Mouse (Mus musculus) intestine, embryonic 15.5 days (tissue): Measurements from ENCODE around the gene Cadm3. TPM values are rescaled to one million over a fixed set of nuclear protein-coding genes. Genes with fewer than 3 reads are reported as not detected.

Source experiments
- ATAC-seq: fragments of 200-750 bp; cut with Nextera tagmentation; 2 replicates; pipeline ENCODE4 v1.8.0; 2017; ENCODE audit warnings: moderate TSS enrichment, moderate library complexity
- H3K27ac ChIP-seq: fragments of 300-500 bp; sonication (generic); 2 replicates; pipeline ENCODE4 v1.5.1; 2015; ENCODE audit warnings: mild to moderate bottlenecking, inconsistent platforms
- H3K27me3 ChIP-seq: fragments of 300-500 bp; sonication (generic); replicated peaks from 2 replicates; pipeline ENCODE4 v1.6.1; 2015; ENCODE audit warnings: inconsistent platforms
- H3K36me3 ChIP-seq: fragments of 300-500 bp; sonication (generic); 2 replicates; pipeline ENCODE4 v1.6.1; 2015; ENCODE audit warnings: inconsistent platforms
- H3K4me1 ChIP-seq: fragments of 300-500 bp; sonication (generic); replicated peaks from 2 replicates; pipeline ENCODE4 v1.6.1; 2015; ENCODE audit warnings: inconsistent platforms
- H3K4me2 ChIP-seq: fragments of 300-500 bp; sonication (generic); replicated peaks from 2 replicates; pipeline ENCODE4 v1.6.1; 2015; ENCODE audit warnings: mild to moderate bottlenecking, inconsistent platforms
- H3K4me3 ChIP-seq: fragments of 300-500 bp; sonication (generic); replicated peaks from 2 replicates; pipeline ENCODE4 v1.5.1; 2015; ENCODE audit warnings: inconsistent platforms
- H3K9ac ChIP-seq: fragments of 300-500 bp; sonication (generic); 2 replicates; pipeline ENCODE4 v1.6.1; 2015; ENCODE audit warnings: inconsistent platforms
- H3K9me3 ChIP-seq: fragments of 300-500 bp; sonication (generic); 2 replicates; pipeline ENCODE4 v1.6.1; 2016; ENCODE audit warnings: inconsistent platforms
- WGBS: fragments of 180-500 bp; shearing (Covaris S2); methylation state at CpG from one replicate; pipeline ENCODE4 v1.1.7; 2015; 5-methylcytosine and 5-hydroxymethylcytosine counted together
- polyA plus RNA-seq: library from polyadenylated mRNA; unstranded; fragments of >200 nt; fragmentation: Nextera tagmentation; extraction: Ambion mirVana; gene quantifications from 2 replicates; pipeline ENCODE4 v1.2.1, GENCODE M21; 2015

Gene Cadm3
- polyA plus RNA-seq, 1 experiment from 2014 or later = 2.2 TPM

DNA sequence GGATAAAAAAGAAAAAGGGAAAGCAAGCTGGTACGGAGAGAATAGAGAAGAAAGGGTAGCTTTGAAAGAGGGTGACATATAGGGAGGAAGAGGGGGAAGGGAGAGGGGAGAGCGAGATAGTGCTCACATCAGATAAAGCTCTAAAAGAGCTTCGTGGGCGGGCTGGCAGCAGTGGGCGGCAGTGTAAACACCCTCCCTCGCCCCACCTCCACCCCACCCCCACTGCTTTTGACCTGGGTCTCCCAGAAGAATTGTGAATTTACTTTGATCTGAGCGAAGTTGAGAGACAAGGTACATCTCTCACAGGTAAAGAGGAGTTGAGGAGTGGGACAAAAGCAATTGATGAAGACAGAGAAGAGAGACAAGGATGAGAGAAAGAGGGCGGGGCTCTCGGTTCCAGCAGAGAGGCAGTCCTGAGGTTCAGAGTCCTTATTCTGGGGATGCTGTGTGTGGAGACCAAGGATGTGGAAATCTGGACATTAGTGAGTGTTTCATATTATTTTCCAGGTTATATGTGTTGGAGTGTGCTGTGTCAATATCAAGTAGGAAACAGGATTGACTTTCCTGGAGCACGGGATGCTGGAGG lies 17.0 kb downstream of the Cadm3 start, which contains the start of gene Aim2:
Aim2 (plus strand) TSS at position 508 of the 586 bp plus-strand sequence.
- Histone ChIP-seq H3K4me1 (no peaks in the 10 kb centered on the region; the same call in 1 of the 2 replicates), H3K4me2 (peak within 1 kb of the TSS; percentile 55), H3K4me3 (peak within 1 kb of the TSS; percentile 12), H3K27ac (no peak within 1 kb of the TSS), H3K9me3 (no peaks in the 10 kb centered on the region), H3K36me3 (no peaks in the 10 kb centered on the region), H3K27me3 (no peaks in the 10 kb centered on the region), H3K9ac (no peak within 1 kb of the TSS)
- 7% methylated on average over 10 of the region's 10 CpGs for WGBS
- ATAC-seq = peak; percentile 74

GRCm38 (mm10) chr1:173349946-173350345 lies 17.5 kb downstream of the Cadm3 start:
- Histone ChIP-seq H3K27me3 (no peaks in the 10 kb centered on the region), H3K36me3 (no peaks in the 10 kb centered on the region), H3K4me2 (peak overlapping the region; percentile 55), H3K4me3 (peak overlapping the region; percentile 12; the same call in 1 of the 2 replicates), H3K9me3 (no peaks in the 10 kb centered on the region), H3K9ac (no peak overlapping the region), H3K27ac (no peak overlapping the region), H3K4me1 (no peaks in the 10 kb centered on the region; the same call in 1 of the 2 replicates)
- 2% methylated on average over 6 of the region's 6 CpGs for WGBS
- ATAC-seq = peak; percentile 90

DNA sequence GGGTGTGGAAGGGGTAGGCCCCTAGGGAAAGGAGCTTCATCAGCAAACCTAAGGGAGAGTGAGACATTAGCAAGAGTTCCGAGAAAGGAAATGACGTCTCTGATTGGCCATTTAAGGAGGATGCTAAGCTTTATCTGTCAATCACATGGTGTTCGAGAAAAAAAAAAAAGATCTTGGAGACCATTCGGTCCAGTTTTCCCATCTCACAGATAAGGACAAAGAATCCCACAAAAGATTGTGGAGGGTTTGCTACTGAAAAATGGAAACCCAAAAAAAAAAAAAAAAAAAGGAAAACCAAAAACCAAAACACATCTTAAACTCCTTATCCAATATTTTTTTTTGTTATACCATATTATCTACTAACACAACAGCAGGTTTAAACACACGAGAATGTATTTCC lies 18.3 kb downstream of the Cadm3 start:
- H3K36me3 ChIP-seq = no peaks in the 10 kb centered on the region
- no peak overlapping the region for H3K4me2 ChIP-seq
- WGBS = 76% methylated on average over 5 of the region's 5 CpGs
- no peak overlapping the region for H3K9ac ChIP-seq
- no peaks in the 10 kb centered on the region for H3K27me3 ChIP-seq
- no peak overlapping the region for H3K27ac ChIP-seq
- no peak overlapping the region for H3K4me3 ChIP-seq
- ATAC-seq = no peak
- no peaks in the 10 kb centered on the region for H3K9me3 ChIP-seq
- no peaks in the 10 kb centered on the region; the same call in 1 of the 2 replicates for H3K4me1 ChIP-seq

DNA sequence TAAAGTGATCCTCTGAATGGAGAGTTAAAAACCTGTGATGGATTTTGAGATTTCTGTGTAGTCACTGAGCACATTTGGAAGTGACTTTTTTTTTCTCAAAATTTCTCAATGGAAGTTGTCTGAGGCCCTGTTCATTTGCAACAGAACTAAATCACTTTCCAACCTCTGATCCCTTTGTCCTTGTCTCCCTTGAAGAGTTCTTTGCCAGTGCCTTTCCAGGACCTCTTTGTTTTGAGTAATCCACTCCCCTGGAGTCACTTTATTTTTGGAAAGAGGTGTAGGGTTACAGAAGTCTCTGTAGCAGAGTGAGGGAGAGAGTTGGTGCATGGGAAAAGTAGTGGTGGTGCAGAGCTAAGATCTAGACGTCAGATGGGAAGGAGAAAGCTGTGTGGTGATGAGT lies 19.0 kb downstream of the Cadm3 start:
- Histone ChIP-seq H3K27me3 (no peaks in the 10 kb centered on the region), H3K27ac (no peak overlapping the region), H3K36me3 (no peaks in the 10 kb centered on the region), H3K9me3 (no peaks in the 10 kb centered on the region), H3K9ac (no peak overlapping the region), H3K4me1 (no peaks in the 10 kb centered on the region; the same call in 1 of the 2 replicates), H3K4me3 (no peak overlapping the region), H3K4me2 (no peak overlapping the region)
- WGBS = 43% methylated on average over 1 of the region's 1 CpGs
- ATAC-seq = no peak

DNA sequence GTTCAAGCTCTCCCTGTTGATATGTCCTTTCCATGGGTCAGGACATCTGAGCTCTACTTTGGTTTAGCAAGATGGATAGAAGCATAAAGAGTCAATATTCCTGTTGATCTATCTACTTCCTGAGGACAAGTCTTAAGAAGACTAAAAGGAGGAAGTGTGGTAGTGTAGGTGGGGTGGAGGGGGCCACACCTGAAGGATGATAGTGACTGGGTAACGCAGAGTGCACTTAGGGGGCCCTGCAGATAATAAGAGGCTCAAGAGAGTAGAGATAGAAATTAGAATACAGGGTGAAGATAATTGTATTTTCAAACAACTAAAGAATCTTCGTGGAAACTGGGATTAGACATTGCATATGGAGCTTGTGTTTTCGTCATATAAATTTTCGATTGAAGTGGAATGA lies 22.4 kb downstream of the Cadm3 start:
- no peak overlapping the region for H3K27ac ChIP-seq
- no peaks in the 10 kb centered on the region for H3K27me3 ChIP-seq
- no peaks in the 10 kb centered on the region for H3K36me3 ChIP-seq
- no peak for ATAC-seq
- H3K9ac ChIP-seq = no peak overlapping the region
- H3K4me3 ChIP-seq = no peak overlapping the region
- no peak overlapping the region for H3K4me2 ChIP-seq
- 89% methylated on average over 4 of the region's 4 CpGs for WGBS
- H3K9me3 ChIP-seq = no peaks in the 10 kb centered on the region
- H3K4me1 ChIP-seq = no peaks in the 10 kb centered on the region; the same call in 1 of the 2 replicates

- H3K4me1 ChIP-seq = no peaks in the 10 kb centered on the region
- H3K9me3 ChIP-seq = no peaks in the 10 kb centered on the region
- H3K9ac ChIP-seq = no peak overlapping the region
- no peaks in the 10 kb centered on the region for H3K36me3 ChIP-seq
- no peak for ATAC-seq
- WGBS = 63% methylated on average over 3 of the region's 3 CpGs
- H3K4me2 ChIP-seq = no peak overlapping the region
- H3K27me3 ChIP-seq = no peaks in the 10 kb centered on the region
- H3K27ac ChIP-seq = no peak overlapping the region
- H3K4me3 ChIP-seq = no peak overlapping the region
Measured at GRCm38 (mm10) chr1:173343934-173344333, 23.6 kb downstream of the Cadm3 start.

DNA sequence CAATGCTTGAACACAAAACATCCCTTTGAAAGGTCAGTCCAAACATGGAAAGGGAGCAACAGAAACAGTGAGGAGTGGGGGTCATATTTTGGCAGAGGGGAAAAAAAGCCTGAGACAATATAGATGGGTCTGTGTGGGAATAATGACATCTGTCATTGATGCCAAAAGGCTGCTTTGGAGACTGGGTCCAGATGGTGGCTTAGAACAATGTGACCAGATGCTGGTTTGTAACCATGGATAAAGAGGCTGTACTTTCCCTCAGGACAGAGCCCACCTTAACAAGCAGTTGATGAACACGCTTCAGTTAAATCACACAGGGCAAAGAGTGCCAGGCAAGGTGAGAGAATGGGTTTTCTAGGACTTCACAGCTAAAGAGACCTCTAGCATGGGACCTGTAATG lies 25.1 kb downstream of the Cadm3 start:
- no peaks in the 10 kb centered on the region for H3K36me3 ChIP-seq
- H3K4me2 ChIP-seq = no peak overlapping the region
- no peak for ATAC-seq
- no peaks in the 10 kb centered on the region for H3K4me1 ChIP-seq
- 77% methylated on average over 1 of the region's 1 CpGs for WGBS
- no peaks in the 10 kb centered on the region for H3K9me3 ChIP-seq
- no peaks in the 10 kb centered on the region for H3K27me3 ChIP-seq
- no peak overlapping the region for H3K4me3 ChIP-seq
- no peak overlapping the region for H3K27ac ChIP-seq
- no peak overlapping the region for H3K9ac ChIP-seq

DNA sequence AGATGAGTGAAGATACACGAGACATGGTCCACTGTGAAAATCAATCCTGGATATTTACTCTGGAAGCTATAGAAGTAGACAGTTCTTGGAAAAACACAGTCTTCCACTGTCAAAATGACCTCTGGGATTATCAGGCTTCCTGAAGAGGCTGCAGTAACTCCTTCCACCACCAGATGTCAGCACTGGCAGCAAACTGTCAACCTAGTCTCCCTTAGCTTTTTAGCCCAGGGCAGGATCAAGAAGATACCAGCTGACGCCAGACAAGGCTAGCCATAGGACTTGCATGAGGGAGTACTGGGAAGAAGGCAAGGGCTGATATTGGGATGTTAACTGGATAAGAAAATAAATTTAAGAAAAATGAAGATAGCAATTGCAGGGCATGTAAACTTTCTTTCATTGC lies 28.0 kb downstream of the Cadm3 start:
- H3K9me3 ChIP-seq = no peaks in the 10 kb centered on the region
- H3K27me3 ChIP-seq = no peaks in the 10 kb centered on the region
- ATAC-seq = peak; percentile 56; the same call in 1 of the 2 replicates
- H3K4me1 ChIP-seq = no peaks in the 10 kb centered on the region
- no peak overlapping the region for H3K4me2 ChIP-seq
- H3K4me3 ChIP-seq = no peak overlapping the region
- no peak overlapping the region for H3K27ac ChIP-seq
- no peaks in the 10 kb centered on the region for H3K36me3 ChIP-seq
- no peak overlapping the region for H3K9ac ChIP-seq
- WGBS = 4% methylated on average over 2 of the region's 2 CpGs

DNA sequence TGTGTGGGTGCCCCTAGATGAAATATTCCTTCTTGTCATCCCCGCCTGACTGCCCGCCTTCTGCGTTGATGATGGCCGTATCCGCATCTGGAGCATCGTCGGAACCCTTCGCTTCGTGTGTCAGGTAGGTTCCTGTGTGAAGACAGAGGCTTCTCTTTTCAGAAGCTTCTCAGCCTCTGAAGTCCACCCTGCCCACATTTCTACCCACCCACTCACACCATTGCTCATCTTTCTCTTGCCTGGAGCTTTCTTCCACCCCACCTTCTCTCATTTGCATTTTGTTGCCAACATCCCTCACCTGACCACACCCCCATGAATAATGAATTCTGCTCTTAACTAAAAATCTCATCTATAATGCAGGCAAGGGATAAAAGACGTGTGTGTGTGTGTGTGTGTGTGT lies 30.5 kb downstream of the Cadm3 start:
- no peaks in the 10 kb centered on the region for H3K4me1 ChIP-seq
- H3K36me3 ChIP-seq = no peaks in the 10 kb centered on the region
- no peak overlapping the region for H3K4me2 ChIP-seq
- H3K27me3 ChIP-seq = no peaks in the 10 kb centered on the region
- H3K9me3 ChIP-seq = no peaks in the 10 kb centered on the region
- H3K9ac ChIP-seq = no peak overlapping the region
- no peak overlapping the region for H3K4me3 ChIP-seq
- no peak overlapping the region for H3K27ac ChIP-seq
- ATAC-seq = no peak
- WGBS = 90% methylated on average over 10 of the region's 10 CpGs

- Histone ChIP-seq H3K4me3 (no peak overlapping the region), H3K4me1 (no peaks in the 10 kb centered on the region), H3K4me2 (no peak overlapping the region), H3K27ac (no peak overlapping the region), H3K27me3 (no peaks in the 10 kb centered on the region), H3K9ac (no peak overlapping the region), H3K36me3 (no peaks in the 10 kb centered on the region), H3K9me3 (no peaks in the 10 kb centered on the region)
- no peak for ATAC-seq
- 45% methylated on average over 11 of the region's 11 CpGs for WGBS
Measured at GRCm38 (mm10) chr1:173335903-173336302, 31.6 kb downstream of the Cadm3 start.

- peak; percentile 85; the same call in 1 of the 2 replicates for ATAC-seq
- WGBS = 59% methylated on average over 9 of the region's 9 CpGs
- no peak within 1 kb of the TSS for H3K27ac ChIP-seq
- no peaks in the 10 kb centered on the region for H3K9me3 ChIP-seq
- H3K4me2 ChIP-seq = no peak within 1 kb of the TSS
- no peaks in the 10 kb centered on the region for H3K36me3 ChIP-seq
- H3K27me3 ChIP-seq = no peaks in the 10 kb centered on the region
- H3K4me3 ChIP-seq = no peak within 1 kb of the TSS
- H3K4me1 ChIP-seq = no peaks in the 10 kb centered on the region
- H3K9ac ChIP-seq = no peak within 1 kb of the TSS
Measured at GRCm38 (mm10) chr1:173333312-173334253, 33.9 kb downstream of the Cadm3 start, which contains the start of gene Ackr1. Gene Ackr1, minus strand, starts transcription at chr1:173333750.

DNA sequence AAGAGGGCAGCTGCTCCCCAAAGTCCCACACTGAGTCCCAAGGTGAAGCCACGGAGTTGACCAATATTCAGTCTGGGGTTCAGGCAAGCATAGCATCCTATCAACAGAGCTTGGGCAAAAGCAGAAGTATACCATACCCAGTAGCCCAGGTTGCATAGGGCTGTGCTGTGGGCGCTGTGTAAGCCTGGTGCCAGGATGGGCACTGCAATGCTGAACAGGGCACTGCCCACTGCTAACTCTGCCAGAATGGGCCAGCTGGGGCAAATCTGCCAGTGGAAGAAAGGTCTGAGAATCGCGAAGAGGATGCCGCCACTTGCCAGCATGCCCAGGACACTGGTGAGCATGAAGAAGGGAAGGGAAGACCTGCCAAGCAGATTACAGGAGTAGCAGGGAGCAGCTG lies 35.1 kb downstream of the Cadm3 start:
- H3K27me3 ChIP-seq = no peaks in the 10 kb centered on the region
- no peak overlapping the region for H3K27ac ChIP-seq
- no peaks in the 10 kb centered on the region for H3K4me1 ChIP-seq
- H3K4me2 ChIP-seq = no peak overlapping the region
- H3K4me3 ChIP-seq = no peak overlapping the region
- H3K36me3 ChIP-seq = no peaks in the 10 kb centered on the region
- H3K9ac ChIP-seq = no peak overlapping the region
- 92% methylated on average over 5 of the region's 5 CpGs for WGBS
- ATAC-seq = no peak
- no peaks in the 10 kb centered on the region for H3K9me3 ChIP-seq
